Mouse (Mus musculus) A20 (cell line): ENCODE results near the gene Adh7.

Experiments
- DNase-seq: peaks from one replicate; pipeline ENCODE4 v3.0.0-alpha.2; 2011; ENCODE audit warnings: low read depth, low spot score

Adh7 gene

DNA sequence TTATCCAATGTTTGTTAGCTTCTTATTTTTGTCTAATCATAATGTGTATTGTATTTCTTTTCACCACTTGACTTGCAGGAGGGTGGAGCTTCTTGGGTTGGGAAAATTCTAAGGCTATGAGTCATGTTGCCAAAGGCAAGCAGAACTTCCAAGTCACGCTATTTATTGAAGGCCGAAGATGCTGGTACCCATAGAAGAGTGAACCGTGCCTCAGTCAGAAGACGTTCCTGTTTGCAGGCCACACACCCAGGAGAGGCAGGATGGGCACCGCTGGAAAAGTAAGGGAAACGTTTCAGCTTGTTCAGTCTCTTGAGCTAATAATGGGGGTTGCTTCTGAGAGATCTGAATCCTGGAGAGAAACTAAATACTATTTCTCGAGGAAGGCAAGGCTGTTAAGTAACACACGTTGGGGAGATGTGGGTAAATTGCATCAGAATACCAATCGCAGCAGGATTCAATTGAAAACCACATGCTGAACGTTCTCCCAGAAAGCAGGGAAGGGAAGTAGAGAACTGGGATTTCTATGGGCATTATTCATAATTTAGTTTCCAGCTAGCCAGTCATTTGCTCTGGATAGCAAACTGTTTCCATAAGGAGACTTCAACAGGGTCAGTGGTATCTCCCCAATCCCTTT lies at the start of gene Adh7:
Gene Adh7 (plus strand): TSS at position 130 of the 634 bp plus-strand sequence.
- DNase-seq, result no peak

DNA sequence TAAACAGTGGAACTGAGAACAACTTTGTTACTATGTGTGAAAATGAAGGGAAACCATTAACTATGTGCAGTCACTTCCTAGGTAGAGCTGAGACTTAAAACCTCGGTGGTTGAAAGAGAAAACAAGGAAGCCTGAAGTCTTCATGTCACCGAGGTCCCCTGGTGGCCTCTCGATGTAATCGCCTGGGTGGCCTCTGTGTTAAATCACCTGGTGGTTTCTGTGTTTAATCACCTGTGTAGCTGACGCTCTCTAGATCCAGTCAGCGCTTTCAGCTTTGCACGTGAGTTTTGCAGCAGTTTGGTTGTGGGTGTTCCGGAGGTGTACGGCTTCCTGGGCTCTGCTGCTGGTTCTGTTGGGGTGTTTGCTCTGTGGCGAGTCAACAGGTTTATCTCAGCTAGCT lies 44.3 kb upstream of the Adh7 start:
- DNase-seq, result peak; percentile 27

DNA sequence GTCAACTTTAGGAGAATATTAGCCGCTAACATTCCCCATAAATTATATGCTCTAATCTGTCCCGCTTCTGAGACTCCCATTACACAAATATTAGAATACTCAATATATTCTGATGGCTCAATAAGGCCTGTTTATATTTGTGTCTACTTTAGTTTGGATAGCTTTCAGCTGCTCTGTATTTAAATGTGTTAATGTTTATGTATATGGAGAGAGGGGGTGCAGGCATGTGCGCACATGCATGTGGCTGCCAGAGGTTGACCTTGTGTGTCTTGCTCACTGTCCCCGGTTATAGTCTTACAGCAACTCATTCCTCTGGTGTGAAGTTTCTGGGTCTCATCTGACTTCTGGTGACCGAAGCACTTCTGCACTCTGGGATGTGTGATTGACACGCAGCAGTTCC lies 42.0 kb upstream of the Adh7 start:
- DNase-seq, result no peak

- no peak for DNase-seq
Measured at GRCm38 (mm10) chr3:138182019-138182418, 35.5 kb upstream of the Adh7 start.

GRCm38 (mm10) chr3:138183371-138183770 lies 34.2 kb upstream of the Adh7 start:
- no peak for DNase-seq

DNA sequence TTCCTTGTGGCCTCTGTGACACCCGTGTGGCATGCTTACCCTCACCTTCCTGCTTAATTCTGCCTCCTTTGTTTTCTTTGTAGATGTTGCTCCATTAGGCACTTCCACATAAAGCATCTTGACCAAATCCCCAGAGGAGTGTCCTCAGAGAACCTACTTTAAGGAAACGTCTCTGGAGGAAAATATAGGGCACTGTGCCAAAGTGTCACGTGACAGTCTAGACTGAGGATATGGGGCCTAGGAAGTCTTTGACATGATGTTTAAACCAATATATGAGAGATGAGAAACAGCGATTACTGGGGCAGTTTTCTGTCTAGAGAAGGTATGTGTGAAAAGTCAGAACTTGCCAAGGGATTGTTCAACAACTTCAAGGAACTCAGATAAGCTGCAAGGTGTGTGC lies 32.3 kb upstream of the Adh7 start:
- no peak for DNase-seq

DNA sequence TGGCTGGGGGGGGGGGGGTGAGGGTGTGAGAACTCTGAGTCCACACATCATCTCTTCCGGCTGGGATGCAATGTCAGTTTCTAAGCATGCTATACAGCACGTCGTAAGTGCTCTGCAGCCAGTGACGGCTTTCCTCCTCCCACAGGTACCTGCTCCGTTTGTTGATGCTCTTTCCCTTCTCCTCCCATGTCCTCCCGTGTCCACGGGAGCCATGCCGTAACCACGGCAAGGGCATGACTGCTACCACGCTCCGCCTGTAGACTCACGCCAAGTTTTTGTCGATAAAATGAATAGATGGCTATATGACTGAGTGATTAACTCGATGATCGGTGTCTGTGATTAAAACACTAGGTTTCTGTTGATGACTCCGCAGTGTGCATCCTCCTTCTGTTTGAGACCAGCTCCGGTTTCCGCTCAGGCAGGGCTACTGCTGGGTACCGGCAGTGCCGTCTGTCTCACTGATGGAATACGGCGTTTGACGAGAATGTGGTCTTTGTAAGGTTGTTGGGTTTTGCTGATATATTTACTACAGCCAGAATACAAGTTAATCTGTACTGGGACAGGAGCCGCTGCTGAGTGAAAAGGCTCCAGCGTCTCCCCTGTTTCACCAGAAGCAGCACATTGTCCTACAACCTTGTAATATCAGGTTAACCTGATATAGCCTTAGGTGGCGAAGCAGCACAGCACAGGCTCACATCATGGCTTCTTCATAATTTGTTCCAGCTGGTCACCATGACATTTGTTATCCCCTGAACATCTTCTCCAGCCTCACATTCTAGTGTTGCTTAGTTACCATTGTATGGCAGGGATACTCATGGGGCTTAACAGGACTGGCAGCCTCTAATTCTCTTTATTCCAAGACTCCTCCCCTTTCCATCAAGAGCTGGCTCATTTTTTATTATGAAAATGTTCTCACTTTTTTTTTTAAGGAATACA lies 31.3 kb upstream of the Adh7 start:
- DNase-seq, result no peak

GRCm38 (mm10) chr3:138192260-138192659 lies 25.3 kb upstream of the Adh7 start:
- DNase-seq, result no peak

GRCm38 (mm10) chr3:138193683-138194302 lies 23.8 kb upstream of the Adh7 start, which contains the start of gene 4930579F01Rik:
Gene 4930579F01Rik, minus strand, starts transcription at chr3:138193825.
- no peak for DNase-seq

DNA sequence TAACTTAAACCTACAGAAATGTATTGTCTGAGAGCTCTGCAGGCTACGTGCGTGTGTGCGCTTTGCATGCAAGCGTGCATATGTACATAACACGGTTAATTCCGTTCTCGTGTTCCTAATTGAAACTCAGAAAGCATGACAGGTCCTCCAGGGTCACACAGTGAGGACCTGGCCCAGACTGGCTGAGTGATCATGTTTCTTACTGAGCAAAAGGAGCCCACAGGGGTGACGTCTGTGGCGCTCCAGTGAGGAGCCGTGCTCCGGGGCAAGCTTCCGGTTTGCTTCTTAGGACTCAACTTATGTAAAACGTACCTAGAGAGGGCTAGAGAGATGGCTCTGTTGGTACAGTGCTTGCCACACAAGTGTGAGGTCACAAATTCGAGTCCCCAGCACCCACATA lies 20.5 kb upstream of the Adh7 start:
- DNase-seq, result no peak

DNA sequence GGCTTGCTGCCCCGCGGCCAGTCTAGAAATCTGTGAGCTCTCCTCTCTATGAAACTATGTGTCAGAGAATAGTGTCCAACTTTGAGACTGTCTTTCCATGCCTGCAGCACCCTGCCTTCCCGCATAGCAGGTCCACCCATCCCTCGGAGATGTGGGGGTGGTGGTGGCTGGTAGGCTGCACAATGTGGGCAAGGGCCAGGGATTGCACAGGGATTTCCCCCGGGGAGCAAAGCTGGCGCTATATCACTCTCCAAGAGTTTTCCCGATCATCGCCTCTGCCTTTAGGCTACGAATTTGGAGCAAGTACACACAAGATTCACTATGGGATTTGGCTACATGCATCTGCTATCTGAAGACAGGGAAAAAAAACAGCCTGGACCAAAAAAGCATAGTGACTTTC lies 20.0 kb upstream of the Adh7 start:
- DNase-seq, result no peak

- peak; percentile 88 for DNase-seq
Measured at GRCm38 (mm10) chr3:138197973-138198721, 19.4 kb upstream of the Adh7 start.

- DNase-seq, result no peak
Measured at GRCm38 (mm10) chr3:138198722-138199068, 18.9 kb upstream of the Adh7 start.

GRCm38 (mm10) chr3:138208821-138209220 lies 8.7 kb upstream of the Adh7 start:
- DNase-seq, result no peak

DNA sequence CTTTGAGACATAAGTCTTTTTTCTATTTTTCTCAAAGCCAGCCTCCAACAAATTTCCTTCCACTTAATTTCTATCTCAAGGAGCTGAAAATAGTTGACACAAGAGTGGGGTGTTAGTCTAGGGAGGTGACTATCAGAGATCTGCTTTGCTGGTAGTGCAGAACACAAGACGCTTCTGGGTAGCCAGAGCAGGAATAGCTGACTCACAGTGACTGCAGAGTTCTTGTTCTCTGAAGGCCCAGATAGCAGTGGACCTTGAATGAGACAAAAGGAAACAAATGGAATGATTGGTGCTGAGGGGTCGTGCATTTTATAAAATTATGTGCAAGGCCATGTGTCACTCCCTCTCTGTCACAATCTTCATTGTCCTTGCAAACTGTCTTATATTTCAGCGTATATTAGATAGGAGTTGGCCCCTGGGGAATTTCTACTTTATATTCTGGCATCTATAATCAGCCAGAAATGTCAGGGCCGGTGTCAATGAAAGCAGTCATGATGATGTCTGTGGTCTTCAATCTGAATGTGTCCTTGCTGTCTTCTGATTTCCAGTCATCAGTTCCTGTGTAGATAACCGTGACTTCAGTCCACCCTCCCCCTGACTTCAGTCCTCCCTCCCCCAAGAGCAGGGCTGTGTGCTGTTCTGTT lies 7.0 kb upstream of the Adh7 start:
- no peak for DNase-seq

- DNase-seq, result no peak
Measured at GRCm38 (mm10) chr3:138212431-138212951, 5.1 kb upstream of the Adh7 start.

- no peak for DNase-seq
Measured at GRCm38 (mm10) chr3:138215395-138215989, 2.1 kb upstream of the Adh7 start.

DNA sequence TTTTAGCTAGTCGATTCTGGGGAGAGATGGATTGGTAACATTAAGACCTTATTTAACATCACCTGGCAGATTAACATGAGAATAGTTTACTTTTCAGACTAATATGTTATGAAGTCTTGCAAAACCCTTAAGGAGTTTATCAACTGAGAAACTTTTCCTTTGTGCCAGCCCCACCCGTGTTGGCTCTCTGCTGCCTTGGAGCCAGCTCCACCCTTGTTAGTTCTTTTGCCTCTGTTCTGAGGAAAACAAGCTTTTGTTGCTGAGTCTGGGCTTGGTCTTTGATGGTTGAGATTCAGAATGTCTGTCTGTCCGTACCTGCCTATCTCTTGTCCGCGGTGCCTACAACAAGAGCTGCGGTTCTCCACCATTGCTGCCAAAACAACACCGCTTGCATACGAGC lies 1.5 kb upstream of the Adh7 start:
- DNase-seq, result no peak

DNA sequence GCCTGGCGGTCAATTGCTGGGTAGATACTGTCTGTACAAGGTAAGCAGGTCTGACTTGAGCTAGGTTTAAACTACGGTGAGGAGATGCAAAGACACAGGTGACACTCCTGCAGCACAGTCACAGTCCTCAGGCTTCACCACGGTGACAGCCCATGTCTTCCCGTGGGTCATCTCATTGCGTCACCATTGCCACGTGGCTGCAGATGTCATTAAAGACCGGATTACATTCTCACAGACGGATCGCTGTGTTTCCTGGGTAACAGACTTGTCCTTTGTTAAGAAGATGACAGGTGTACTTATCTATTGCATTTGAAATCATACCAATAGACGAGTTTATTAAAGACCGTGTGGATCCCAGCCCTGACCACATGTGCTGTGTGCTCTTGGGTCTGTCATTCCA lies 3.6 kb downstream of the Adh7 start:
- DNase-seq, result no peak

- no peak for DNase-seq
Measured at GRCm38 (mm10) chr3:138222511-138222910, 5.0 kb downstream of the Adh7 start.

DNA sequence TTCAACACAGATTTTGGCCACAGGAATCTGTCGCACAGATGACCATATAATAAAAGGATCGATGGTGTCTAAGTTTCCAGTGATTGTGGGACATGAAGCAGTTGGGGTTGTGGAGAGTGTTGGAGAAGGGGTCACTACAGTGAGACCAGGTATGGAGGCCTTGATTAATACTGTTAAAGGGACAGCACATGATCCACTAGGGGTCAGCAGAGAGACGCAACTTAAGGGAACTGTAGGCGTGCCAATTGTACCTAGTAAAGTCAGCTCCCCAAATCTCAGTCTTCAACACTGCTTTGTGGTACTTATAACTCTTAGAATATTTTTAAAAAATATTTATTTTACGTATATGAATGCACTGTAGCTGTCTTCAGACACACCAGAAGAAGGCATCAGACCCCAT lies 5.4 kb downstream of the Adh7 start:
- DNase-seq, result peak; percentile 74
